Mouse (Mus musculus) heart, postnatal 0 days (tissue): ENCODE measurements around the gene Arhgap15.

ENCODE experiments used
- CTCF ChIP-seq: IDR thresholded peaks from 2 replicates; pipeline ENCODE4 v1.5.1; 2016; ENCODE audit warnings: antibody characterized with exemption, control low read depth, low read depth
- EP300 ChIP-seq: IDR thresholded peaks from 2 replicates; pipeline ENCODE4 v1.6.1; 2016; ENCODE audit warnings: antibody characterized with exemption, low read depth

- TF ChIP-seq CTCF (no peak), EP300 (no peak)
Observed at GRCm38 (mm10) chr2:44039522-44040203, 291.0 kb downstream of the Arhgap15 start.
